Mouse (Mus musculus): ENCODE measurements around the gene Atf7. TPM values are rescaled to one million over a fixed set of nuclear protein-coding genes. Genes with fewer than 3 reads are reported as not detected.

The Atf7 gene
- polyA plus RNA-seq, 1 experiment from 2014 or later: 15.5 TPM

GRCm38 (mm10) chr15:102505770-102506463 lies 119.3 kb downstream of the Atf7 start:
- no peaks in the 10 kb centered on the region for H3K9me3 ChIP-seq (ENCODE audit: control insufficient read depth, low read length)
- DNase-seq (ENCODE audit: low spot score) (no peak), ATAC-seq (replicated peaks; ENCODE audit: low FRiP score) (no peak)
- no peaks in the 10 kb centered on the region for H3K27me3 ChIP-seq (ENCODE audit: control insufficient read depth, insufficient read depth, low read length)
- H3K4me1 ChIP-seq (replicated peaks; ENCODE audit: control insufficient read depth, insufficient read depth, low read length): peaks cover 2% of the 10 kb centered on the region
- no peak overlapping the region for H3K4me2 ChIP-seq (ENCODE audit: low read depth, low read length, severe bottlenecking)
- peaks cover 5% of the 10 kb centered on the region; the same call in 1 of the 2 replicates for H3K36me3 ChIP-seq (ENCODE audit: control insufficient read depth, insufficient read depth, low read length)
- no peak overlapping the region for H3K9ac ChIP-seq (ENCODE audit: low read length)
- no peak overlapping the region for H3K4me3 ChIP-seq (ENCODE audit: low read depth, low read length)
- 90% methylated on average over 9 of the region's 9 CpGs for WGBS
- no peak overlapping the region for H3K27ac ChIP-seq (ENCODE audit: low read depth, low read length)

GRCm38 (mm10) chr15:102505073-102505769 lies 120.0 kb downstream of the Atf7 start:
- no peak overlapping the region for H3K9ac ChIP-seq (ENCODE audit: low read length)
- H3K4me2 ChIP-seq (ENCODE audit: low read depth, low read length, severe bottlenecking): no peak overlapping the region
- ATAC-seq (replicated peaks; ENCODE audit: low FRiP score) (no peak), DNase-seq (ENCODE audit: low spot score) (no peak)
- 72% methylated on average over 12 of the region's 12 CpGs for WGBS
- no peak overlapping the region for H3K27ac ChIP-seq (ENCODE audit: low read depth, low read length)
- H3K4me1 ChIP-seq (replicated peaks; ENCODE audit: control insufficient read depth, insufficient read depth, low read length): no peaks in the 10 kb centered on the region; the same call in 1 of the 2 replicates
- no peaks in the 10 kb centered on the region for H3K27me3 ChIP-seq (ENCODE audit: control insufficient read depth, insufficient read depth, low read length)
- no peaks in the 10 kb centered on the region for H3K9me3 ChIP-seq (ENCODE audit: control insufficient read depth, low read length)
- no peak overlapping the region for H3K4me3 ChIP-seq (ENCODE audit: low read depth, low read length)
- H3K36me3 ChIP-seq (ENCODE audit: control insufficient read depth, insufficient read depth, low read length): peaks cover 11% of the 10 kb centered on the region

- H3K27ac ChIP-seq (ENCODE audit: low read depth, low read length): no peak overlapping the region
- no peak overlapping the region for H3K4me3 ChIP-seq (ENCODE audit: low read depth, low read length)
- H3K9ac ChIP-seq (ENCODE audit: low read length): no peak overlapping the region
- 88% methylated on average over 9 of the region's 9 CpGs for WGBS
- H3K4me2 ChIP-seq (ENCODE audit: low read depth, low read length, severe bottlenecking): no peak overlapping the region
- ATAC-seq (replicated peaks; ENCODE audit: low FRiP score): no peak
- no peaks in the 10 kb centered on the region for H3K9me3 ChIP-seq (ENCODE audit: control insufficient read depth, low read length)
- no peak for DNase-seq (ENCODE audit: low spot score)
- H3K4me1 ChIP-seq (replicated peaks; ENCODE audit: control insufficient read depth, insufficient read depth, low read length): no peaks in the 10 kb centered on the region
- H3K27me3 ChIP-seq (ENCODE audit: control insufficient read depth, insufficient read depth, low read length): no peaks in the 10 kb centered on the region
- H3K36me3 ChIP-seq (ENCODE audit: control insufficient read depth, insufficient read depth, low read length): peaks cover 14% of the 10 kb centered on the region
Observed at GRCm38 (mm10) chr15:102503924-102504782, 121.1 kb downstream of the Atf7 start.

- Histone ChIP-seq H3K9me3 (ENCODE audit: control insufficient read depth, low read length) (no peaks in the 10 kb centered on the region), H3K4me1 (replicated peaks; ENCODE audit: control insufficient read depth, insufficient read depth, low read length) (no peaks in the 10 kb centered on the region), H3K27ac (ENCODE audit: low read depth, low read length) (no peak within 1 kb of the TSS), H3K36me3 (ENCODE audit: control insufficient read depth, insufficient read depth, low read length) (peaks cover 17% of the 10 kb centered on the region), H3K9ac (ENCODE audit: low read length) (no peak within 1 kb of the TSS), H3K4me2 (ENCODE audit: low read depth, low read length, severe bottlenecking) (no peak within 1 kb of the TSS), H3K27me3 (ENCODE audit: control insufficient read depth, insufficient read depth, low read length) (no peaks in the 10 kb centered on the region), H3K4me3 (ENCODE audit: low read depth, low read length) (no peak within 1 kb of the TSS)
- ATAC-seq (replicated peaks; ENCODE audit: low FRiP score) (no peak), DNase-seq (ENCODE audit: low spot score) (no peak)
- 85% methylated on average over 1 of the region's 1 CpGs for WGBS
Observed at GRCm38 (mm10) chr15:102503447-102503846, 121.8 kb downstream of the Atf7 start, which contains the start of gene Gm10337. TSS of gene Gm10337 (plus strand) at chr15:102503722.

- no peak overlapping the region for H3K27ac ChIP-seq (ENCODE audit: low read depth, low read length)
- DNase-seq (ENCODE audit: low spot score) (no peak), ATAC-seq (replicated peaks; ENCODE audit: low FRiP score) (no peak)
- WGBS: 82% methylated on average over 9 of the region's 9 CpGs
- H3K9me3 ChIP-seq (ENCODE audit: control insufficient read depth, low read length): no peaks in the 10 kb centered on the region
- no peaks in the 10 kb centered on the region for H3K27me3 ChIP-seq (ENCODE audit: control insufficient read depth, insufficient read depth, low read length)
- H3K4me3 ChIP-seq (ENCODE audit: low read depth, low read length): no peak overlapping the region
- H3K4me1 ChIP-seq (replicated peaks; ENCODE audit: control insufficient read depth, insufficient read depth, low read length): no peaks in the 10 kb centered on the region
- no peak overlapping the region for H3K9ac ChIP-seq (ENCODE audit: low read length)
- peaks cover 20% of the 10 kb centered on the region for H3K36me3 ChIP-seq (ENCODE audit: control insufficient read depth, insufficient read depth, low read length)
- H3K4me2 ChIP-seq (ENCODE audit: low read depth, low read length, severe bottlenecking): no peak overlapping the region
Observed at GRCm38 (mm10) chr15:102502254-102502840, 122.9 kb downstream of the Atf7 start.

- no peaks in the 10 kb centered on the region for H3K9me3 ChIP-seq (ENCODE audit: control insufficient read depth, low read length)
- no peak overlapping the region for H3K4me2 ChIP-seq (ENCODE audit: low read depth, low read length, severe bottlenecking)
- H3K4me1 ChIP-seq (replicated peaks; ENCODE audit: control insufficient read depth, insufficient read depth, low read length): no peaks in the 10 kb centered on the region
- peaks cover 22% of the 10 kb centered on the region for H3K36me3 ChIP-seq (ENCODE audit: control insufficient read depth, insufficient read depth, low read length)
- H3K9ac ChIP-seq (ENCODE audit: low read length): no peak overlapping the region
- H3K27me3 ChIP-seq (ENCODE audit: control insufficient read depth, insufficient read depth, low read length): no peaks in the 10 kb centered on the region
- no peak for ATAC-seq (replicated peaks; ENCODE audit: low FRiP score)
- 88% methylated on average over 19 of the region's 19 CpGs for WGBS
- no peak for DNase-seq (ENCODE audit: low spot score)
- H3K27ac ChIP-seq (ENCODE audit: low read depth, low read length): no peak overlapping the region
- no peak overlapping the region for H3K4me3 ChIP-seq (ENCODE audit: low read depth, low read length)
Observed at GRCm38 (mm10) chr15:102501084-102501814, 124.0 kb downstream of the Atf7 start.

GRCm38 (mm10) chr15:102500479-102500878 lies 124.8 kb downstream of the Atf7 start:
- no peak overlapping the region for H3K4me2 ChIP-seq (ENCODE audit: low read depth, low read length, severe bottlenecking)
- no peak for DNase-seq (ENCODE audit: low spot score)
- peaks cover 22% of the 10 kb centered on the region for H3K36me3 ChIP-seq (ENCODE audit: control insufficient read depth, insufficient read depth, low read length)
- no peaks in the 10 kb centered on the region for H3K4me1 ChIP-seq (replicated peaks; ENCODE audit: control insufficient read depth, insufficient read depth, low read length)
- 91% methylated on average over 5 of the region's 5 CpGs for WGBS
- H3K4me3 ChIP-seq (ENCODE audit: low read depth, low read length): no peak overlapping the region
- H3K27me3 ChIP-seq (ENCODE audit: control insufficient read depth, insufficient read depth, low read length): no peaks in the 10 kb centered on the region
- H3K9me3 ChIP-seq (ENCODE audit: control insufficient read depth, low read length): no peaks in the 10 kb centered on the region
- no peak overlapping the region for H3K9ac ChIP-seq (ENCODE audit: low read length)
- no peak for ATAC-seq (replicated peaks; ENCODE audit: low FRiP score)
- H3K27ac ChIP-seq (ENCODE audit: low read depth, low read length): no peak overlapping the region

GRCm38 (mm10) chr15:102499851-102500250 lies 125.4 kb downstream of the Atf7 start:
- no peak overlapping the region for H3K4me2 ChIP-seq (ENCODE audit: low read depth, low read length, severe bottlenecking)
- no peak overlapping the region for H3K27ac ChIP-seq (ENCODE audit: low read depth, low read length)
- no peak for ATAC-seq (replicated peaks; ENCODE audit: low FRiP score)
- H3K9me3 ChIP-seq (ENCODE audit: control insufficient read depth, low read length): no peaks in the 10 kb centered on the region
- no peak for DNase-seq (ENCODE audit: low spot score)
- peaks cover 22% of the 10 kb centered on the region for H3K36me3 ChIP-seq (ENCODE audit: control insufficient read depth, insufficient read depth, low read length)
- no peaks in the 10 kb centered on the region for H3K27me3 ChIP-seq (ENCODE audit: control insufficient read depth, insufficient read depth, low read length)
- H3K4me1 ChIP-seq (replicated peaks; ENCODE audit: control insufficient read depth, insufficient read depth, low read length): no peaks in the 10 kb centered on the region
- no peak overlapping the region for H3K4me3 ChIP-seq (ENCODE audit: low read depth, low read length)
- WGBS: 89% methylated on average over 6 of the region's 6 CpGs
- H3K9ac ChIP-seq (ENCODE audit: low read length): no peak overlapping the region

Measured in forebrain, embryonic 11.5 days (tissue).